12 mouse cellular contexts compared by ENCODE assay signal in the genomic region with DNA sequence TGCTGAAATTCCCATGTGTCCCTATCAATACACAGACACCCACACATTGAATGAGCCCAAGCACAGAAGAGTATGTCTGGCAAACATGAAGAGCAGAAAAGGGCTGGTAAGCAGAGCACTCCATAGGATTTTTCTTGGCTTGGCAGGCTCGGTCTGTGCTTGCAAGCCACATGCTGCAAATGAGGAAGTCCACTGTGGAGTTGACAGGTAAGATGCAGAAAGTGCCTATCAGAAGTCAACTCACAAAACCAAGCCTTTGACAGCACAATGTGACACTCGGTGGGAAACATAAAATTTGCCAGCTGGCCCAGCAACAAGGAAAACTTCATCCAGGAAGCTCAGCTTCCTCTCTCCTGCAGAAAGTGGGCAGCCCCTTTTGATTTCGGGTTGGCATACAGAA.
DNase-seq lines count a peak whose midpoint lies in the region; ATAC-seq and TF ChIP-seq lines count a peak whose summit lies in the region.
"Had no signal": no experiment of that assay in that cellular context is flagged by ENCODE, and none has a peak within 500 bp of the region (broad histone marks: within the 10 kb centered on the region; RNA-seq: fewer than 3 reads in every experiment).

No protein-coding gene starts in this region.

- H3K27ac ChIP-seq in forebrain, embryonic 15.5 days (replicated peaks), result peak overlapping the region; percentile 64
- H3K27ac ChIP-seq in forebrain, embryonic 12.5 days, result no peak overlapping the region
- no peak overlapping the region for H3K27ac ChIP-seq in cerebellum, adult 2 months (ENCODE audit: insufficient read depth, low read length)
- no peak overlapping the region for H3K27ac ChIP-seq in heart, embryonic 10.5 days

- H3K9ac ChIP-seq in forebrain, embryonic 15.5 days (replicated peaks), result no peak overlapping the region
- H3K9ac ChIP-seq in forebrain, embryonic 12.5 days, result no peak overlapping the region

- no peaks in the 10 kb centered on the region for H3K27me3 ChIP-seq in forebrain, embryonic 15.5 days
- H3K27me3 ChIP-seq in forebrain, embryonic 12.5 days, result no peaks in the 10 kb centered on the region
- H3K27me3 ChIP-seq in cerebellum, adult 2 months (ENCODE audit: control insufficient read depth, insufficient read depth, low read length), result no peaks in the 10 kb centered on the region
- H3K27me3 ChIP-seq in heart, embryonic 10.5 days (ENCODE audit: insufficient read depth, poor library complexity, severe bottlenecking), result no peaks in the 10 kb centered on the region

- ATAC-seq in forebrain, embryonic 15.5 days (replicated peaks), result peak; percentile 60; the same call in 1 of the 2 replicates
- no peak for ATAC-seq in forebrain, embryonic 12.5 days (ENCODE audit: low FRiP score)

- DNase-seq in left cerebral cortex, adult 18-20 months (ENCODE audit: low spot score in 2 of 2), result peak; percentile 5 to 8
- DNase-seq in left cerebral cortex, adult 8-10 months (ENCODE audit: low spot score in 2 of 2), result no peak
- DNase-seq in cerebellum, adult 2 months, result peak; percentile 40 to 70
- peak; percentile 14 to 35 for DNase-seq in layer of hippocampus, postnatal 10 days (ENCODE audit: low spot score in 2 of 2)
- DNase-seq in heart, embryonic 10.5 days (ENCODE audit: low spot score), result no peak
- DNase-seq in adrenal gland, adult 2 months, result no peak
- DNase-seq: adrenal gland, postnatal 36 days; kidney, adult 8-10 months; liver had no signal

- H3K4me2 ChIP-seq in forebrain, embryonic 15.5 days (replicated peaks), result no peak overlapping the region
- H3K4me2 ChIP-seq in forebrain, embryonic 12.5 days, result no peak overlapping the region
- H3K4me2 ChIP-seq: heart, embryonic 11.5 days had no signal

- H3K4me3 ChIP-seq in forebrain, embryonic 15.5 days, result no peak overlapping the region
- H3K4me3 ChIP-seq in forebrain, embryonic 12.5 days (replicated peaks), result no peak overlapping the region
- H3K4me3 ChIP-seq in cerebellum, adult 2 months (replicated peaks; ENCODE audit: insufficient read depth, low read depth, low read length), result no peak overlapping the region
- no peak overlapping the region for H3K4me3 ChIP-seq in heart, embryonic 10.5 days

- WGBS in forebrain, embryonic 15.5 days, result 40% methylated on average over 3 of the region's 3 CpGs
- 68% methylated on average over 3 of the region's 3 CpGs for WGBS in forebrain, embryonic 12.5 days
- WGBS in cerebellum, adult 2 months, result 2% methylated on average over 3 of the region's 3 CpGs
- 48% methylated on average over 3 of the region's 3 CpGs for whole genome bisulfite sequencing in heart, embryonic 10.5 days

- TF ChIP-seq CTCF in cerebellum, adult 2 months (IDR thresholded peaks at IDR 0.05; ENCODE audit: borderline replicate concordance, insufficient read depth, low read depth, low read length), result no peak

- no peaks in the 10 kb centered on the region for H3K9me3 ChIP-seq in forebrain, embryonic 15.5 days
- H3K9me3 ChIP-seq in forebrain, embryonic 12.5 days, result 0 out of 2 replicates have a peak, but pooled peaks cover 2% of the 10 kb centered on the region
- H3K9me3 ChIP-seq in heart, embryonic 10.5 days, result no peaks in the 10 kb centered on the region

- no peak for TF ChIP-seq POLR2A in cerebellum, adult 2 months (IDR thresholded peaks at IDR 0.05; ENCODE audit: borderline replicate concordance, insufficient read depth, low read length)

- no peaks in the 10 kb centered on the region for H3K36me3 ChIP-seq in forebrain, embryonic 15.5 days
- no peaks in the 10 kb centered on the region for H3K36me3 ChIP-seq in forebrain, embryonic 12.5 days (replicated peaks)
- H3K36me3 ChIP-seq in heart, embryonic 10.5 days, result no peaks in the 10 kb centered on the region

- H3K4me1 ChIP-seq in forebrain, embryonic 15.5 days, result peaks cover 10% of the 10 kb centered on the region
- H3K4me1 ChIP-seq in forebrain, embryonic 12.5 days, result no peaks in the 10 kb centered on the region
- 0 out of 2 replicates have a peak, but pooled peaks cover 4% of the 10 kb centered on the region for H3K4me1 ChIP-seq in cerebellum, adult 2 months (ENCODE audit: control insufficient read depth, insufficient read depth, low read length)
- no peaks in the 10 kb centered on the region for H3K4me1 ChIP-seq in heart, embryonic 10.5 days

Comparison
In these comparisons a context has a peak if more than half of its experiments do, and no peak if none do; other contexts are left out.
1. DNase-seq: peak in left cerebral cortex, adult 18-20 months (2 of 2), cerebellum, adult 2 months (2 of 2) and layer of hippocampus, postnatal 10 days (2 of 2); none in left cerebral cortex, adult 8-10 months (0 of 2), heart, embryonic 10.5 days (single experiment) and adrenal gland, adult 2 months (single experiment).